Mouse (Mus musculus): ENCODE results near the gene Rnf152.

GRCm38 (mm10) chr1:105271104-105271503, 85.4 kb downstream of the Rnf152 start:
- no peak for TF ChIP-seq CTCF (IDR thresholded peaks at IDR 0.05)
- no peak for TF ChIP-seq EP300 (IDR thresholded peaks at IDR 0.05)
